Mouse (Mus musculus) kidney, postnatal 36 days (tissue): ENCODE measurements at regions not wholly inside any gene's neighbourhood (a gene's known extent, or its start where the extent isn't known, plus 50 kb on each side); places are given as distances from the start of the nearest gene placed in this dataset.

Experiments used
- DNase-seq, 2 experiments: peaks; one replicate each; pipeline ENCODE4 v3.0.0; 2021 to 2022; ENCODE audit warnings: mixed read lengths in 2 of 2

DNA sequence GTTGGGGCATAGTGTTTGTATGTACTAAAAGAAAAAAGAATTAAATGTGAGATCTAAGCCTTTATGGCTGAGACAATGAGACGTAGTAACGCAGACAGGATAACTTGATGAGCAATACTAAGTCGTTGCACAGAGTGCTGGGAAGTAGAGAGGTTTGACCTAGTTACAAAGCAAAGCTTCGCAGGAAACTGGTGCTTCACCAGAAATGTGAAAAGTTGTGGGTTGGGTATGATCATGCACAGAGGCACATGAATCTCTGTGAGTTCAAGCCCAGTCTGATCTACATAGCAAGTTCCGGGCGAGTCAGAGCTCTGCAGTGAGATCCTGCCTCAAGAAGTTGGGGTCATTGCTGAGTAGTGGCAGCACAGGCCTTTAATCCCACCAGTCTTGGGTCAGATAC, 65.3 kb upstream of the Jmy start:
- no peak for DNase-seq

DNA sequence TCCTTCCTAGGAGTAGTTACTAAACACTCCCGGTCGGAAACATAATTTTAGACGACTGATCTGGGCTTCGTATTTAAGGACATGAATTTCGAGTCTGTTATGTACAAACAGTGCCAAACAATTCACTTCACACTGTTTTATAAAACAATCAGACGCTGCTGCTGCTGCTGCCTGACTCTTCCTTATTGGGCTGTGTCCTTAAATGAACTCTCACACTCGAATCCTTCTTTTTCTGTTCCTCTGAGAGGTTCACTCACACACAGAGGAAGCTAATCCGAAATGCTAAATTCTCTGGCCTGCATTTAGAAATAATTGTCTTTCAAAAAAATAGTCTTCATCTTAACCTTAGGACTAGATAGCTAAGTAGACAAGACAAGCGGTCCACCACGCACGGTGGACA, 64.5 kb upstream of the Jmy start:
- DNase-seq, result no peak

- no peak for DNase-seq
Observed at GRCm38 (mm10) chr13:93560282-93560681, 60.7 kb upstream of the Jmy start.

DNA sequence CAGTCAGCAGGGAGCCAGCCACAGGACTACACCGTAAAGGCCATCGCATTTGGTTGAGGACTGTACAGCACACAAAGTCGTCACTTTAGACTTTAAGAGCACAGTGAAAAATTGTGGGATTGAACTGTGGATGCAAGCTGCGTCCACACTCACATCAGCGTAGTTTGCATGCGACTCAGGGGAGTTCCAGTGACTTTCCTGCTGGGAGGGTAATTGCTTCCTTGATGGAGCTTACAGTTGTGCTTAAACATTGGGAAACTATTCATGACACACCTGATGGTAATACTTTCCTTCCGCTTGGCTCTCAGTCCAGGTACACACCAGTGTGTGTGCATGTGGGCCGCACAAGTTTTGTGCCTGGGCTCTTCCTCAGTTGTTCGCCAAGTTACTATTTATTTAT, 59.0 kb upstream of the Jmy start:
- DNase-seq, result no peak

DNA sequence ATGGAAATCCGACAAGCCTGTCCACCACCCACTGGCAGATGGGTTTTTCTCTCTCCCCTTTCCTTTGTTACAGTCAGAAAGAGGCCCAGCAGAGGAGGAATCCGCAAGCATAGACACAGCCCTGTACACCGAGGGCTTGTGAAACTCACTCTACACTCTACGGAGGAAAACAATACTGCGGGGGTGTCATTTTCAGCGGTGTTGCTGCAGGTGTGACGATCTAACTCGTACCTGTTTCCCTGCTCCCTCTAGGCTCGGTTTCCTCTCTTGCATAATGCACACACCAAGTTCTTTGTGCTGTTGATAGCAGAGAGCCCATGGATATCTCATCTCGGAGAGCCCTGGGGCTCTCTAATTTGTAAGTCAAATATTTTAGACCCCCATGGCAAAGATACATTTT, 56.5 kb upstream of the Jmy start:
- no peak for DNase-seq

GRCm38 (mm10) chr13:93554901-93555300, 55.3 kb upstream of the Jmy start:
- no peak for DNase-seq

DNA sequence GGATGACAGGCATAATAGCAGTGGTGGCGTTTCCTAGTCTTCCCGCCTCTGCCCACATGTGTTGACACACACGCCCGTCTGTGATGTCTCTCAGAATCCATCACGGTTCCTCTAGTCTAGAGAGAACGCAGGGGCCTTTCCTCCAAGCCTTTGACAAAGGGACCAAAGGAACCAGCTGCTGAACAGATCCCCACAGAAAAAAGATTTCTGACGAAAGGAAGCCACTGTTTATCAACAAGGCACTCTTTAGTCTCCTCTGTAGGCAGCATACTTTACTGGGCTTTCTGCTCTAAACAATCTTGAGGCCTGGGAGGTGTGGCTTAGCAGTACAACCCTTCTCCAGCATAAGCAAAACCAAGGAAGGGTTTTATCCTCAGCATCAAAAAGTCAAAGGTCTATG, 54.3 kb upstream of the Jmy start:
- no peak for DNase-seq

GRCm38 (mm10) chr13:93553271-93553670, 53.7 kb upstream of the Jmy start:
- DNase-seq, result no peak

DNA sequence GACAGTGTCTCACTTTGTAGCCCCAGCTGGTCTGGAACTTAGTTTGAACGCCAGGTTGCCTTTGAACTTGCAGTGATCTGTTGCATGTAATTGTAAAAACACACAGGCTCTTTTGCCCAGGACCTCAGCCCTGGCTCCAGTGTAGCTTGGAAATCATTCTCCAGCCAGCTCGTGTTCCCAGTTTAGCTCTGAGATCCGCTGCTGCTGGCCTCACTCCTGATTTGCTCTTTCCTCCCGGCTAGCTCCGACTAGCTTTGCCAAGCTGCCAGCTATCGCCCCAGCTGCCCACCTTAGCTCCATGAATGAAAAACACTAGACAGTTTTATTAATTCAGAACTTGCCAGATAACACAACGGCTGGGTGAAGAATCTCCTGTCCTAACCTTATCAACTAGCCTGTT, 50.7 kb upstream of the Jmy start:
- peak in 1 of 2 experiments; percentile 4 for DNase-seq
